Mouse (Mus musculus): ENCODE measurements around the gene Tsc1. TPM values are rescaled to one million over a fixed set of nuclear protein-coding genes. Genes with fewer than 3 reads are reported as not detected.

Gene Tsc1
- polyA plus RNA-seq, 1 experiment from 2014 or later: 40.3 TPM

- Histone ChIP-seq H3K36me3 (replicated peaks) (peaks cover 70% of the 10 kb centered on the region), H3K9me3 (no peaks in the 10 kb centered on the region), H3K4me1 (no peaks in the 10 kb centered on the region), H3K9ac (no peak overlapping the region), H3K27ac (no peak overlapping the region), H3K4me3 (no peak overlapping the region), H3K4me2 (no peak overlapping the region), H3K27me3 (replicated peaks) (no peaks in the 10 kb centered on the region)
- no peak for ATAC-seq (replicated peaks)
- 94% methylated on average over 8 of the region's 8 CpGs for WGBS
Measured at GRCm38 (mm10) chr2:28676005-28676404, 35.0 kb downstream of the Tsc1 start.

DNA sequence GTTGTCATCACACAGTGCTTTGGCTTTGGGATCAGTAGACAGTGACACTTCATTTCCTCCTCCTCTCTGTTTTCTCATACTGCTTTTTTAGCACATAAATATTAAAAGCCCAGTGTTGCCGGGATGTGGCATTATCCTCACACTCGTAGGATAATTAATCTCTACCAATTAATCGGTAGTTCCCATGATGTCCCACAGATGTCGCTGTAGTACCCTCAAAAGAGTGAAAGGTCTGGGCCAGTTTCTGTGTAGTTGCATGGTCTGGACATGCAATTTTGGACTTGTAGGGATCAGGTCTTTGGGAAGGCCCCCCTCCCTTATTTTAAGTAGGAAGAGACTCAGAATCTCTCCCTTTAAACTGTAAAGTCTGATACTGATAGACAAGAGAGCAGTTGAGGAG, 39.7 kb downstream of the Tsc1 start:
- no peak overlapping the region for H3K4me3 ChIP-seq
- H3K27me3 ChIP-seq (replicated peaks): no peaks in the 10 kb centered on the region
- H3K4me1 ChIP-seq: no peaks in the 10 kb centered on the region
- no peak for ATAC-seq (replicated peaks)
- H3K9ac ChIP-seq: no peak overlapping the region
- peaks cover 74% of the 10 kb centered on the region for H3K36me3 ChIP-seq (replicated peaks)
- no peak overlapping the region for H3K4me2 ChIP-seq
- H3K27ac ChIP-seq: no peak overlapping the region
- no peaks in the 10 kb centered on the region for H3K9me3 ChIP-seq
- 19% methylated on average over 4 of the region's 4 CpGs for WGBS

GRCm38 (mm10) chr2:28681718-28682117, 40.7 kb downstream of the Tsc1 start:
- no peaks in the 10 kb centered on the region for H3K27me3 ChIP-seq (replicated peaks)
- H3K27ac ChIP-seq: no peak overlapping the region
- no peaks in the 10 kb centered on the region for H3K4me1 ChIP-seq
- ATAC-seq (replicated peaks): no peak
- WGBS: 84% methylated on average over 4 of the region's 4 CpGs
- H3K4me3 ChIP-seq: no peak overlapping the region
- H3K36me3 ChIP-seq (replicated peaks): peaks cover 74% of the 10 kb centered on the region
- no peak overlapping the region for H3K9ac ChIP-seq
- no peaks in the 10 kb centered on the region for H3K9me3 ChIP-seq
- H3K4me2 ChIP-seq: no peak overlapping the region

DNA sequence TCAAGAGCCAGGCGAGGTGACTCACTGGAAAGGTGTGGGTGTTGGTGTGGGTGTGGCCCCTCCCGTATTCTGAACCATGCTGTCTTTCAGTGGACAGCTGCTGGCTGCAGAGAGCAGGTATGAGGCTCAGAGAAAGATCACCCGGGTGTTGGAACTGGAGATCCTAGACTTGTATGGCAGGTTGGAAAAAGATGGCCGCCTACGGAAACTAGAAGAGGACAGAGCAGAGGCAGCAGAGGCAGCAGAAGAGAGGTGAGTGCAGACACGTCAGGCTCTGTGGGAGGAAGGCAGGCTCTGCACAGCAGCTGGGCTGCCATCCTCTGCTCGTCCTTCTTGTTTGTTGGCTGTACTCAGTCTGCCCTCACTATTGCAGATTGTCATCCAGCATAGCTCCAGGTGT, 44.9 kb downstream of the Tsc1 start:
- H3K4me2 ChIP-seq: no peak overlapping the region
- WGBS: 91% methylated on average over 7 of the region's 7 CpGs
- H3K9ac ChIP-seq: no peak overlapping the region
- no peak overlapping the region for H3K27ac ChIP-seq
- no peaks in the 10 kb centered on the region for H3K27me3 ChIP-seq (replicated peaks)
- no peaks in the 10 kb centered on the region for H3K9me3 ChIP-seq
- H3K4me3 ChIP-seq: no peak overlapping the region
- ATAC-seq (replicated peaks): no peak
- no peaks in the 10 kb centered on the region for H3K4me1 ChIP-seq
- H3K36me3 ChIP-seq (replicated peaks): peaks cover 51% of the 10 kb centered on the region

- Histone ChIP-seq H3K4me3 (no peak overlapping the region), H3K9ac (no peak overlapping the region), H3K27me3 (replicated peaks) (no peaks in the 10 kb centered on the region), H3K4me1 (no peaks in the 10 kb centered on the region), H3K9me3 (no peaks in the 10 kb centered on the region), H3K36me3 (replicated peaks) (peaks cover 38% of the 10 kb centered on the region), H3K4me2 (no peak overlapping the region), H3K27ac (no peak overlapping the region)
- no peak for ATAC-seq (replicated peaks)
- WGBS: 42% methylated on average over 3 of the region's 3 CpGs
Measured at GRCm38 (mm10) chr2:28688431-28688830, 47.4 kb downstream of the Tsc1 start.

DNA sequence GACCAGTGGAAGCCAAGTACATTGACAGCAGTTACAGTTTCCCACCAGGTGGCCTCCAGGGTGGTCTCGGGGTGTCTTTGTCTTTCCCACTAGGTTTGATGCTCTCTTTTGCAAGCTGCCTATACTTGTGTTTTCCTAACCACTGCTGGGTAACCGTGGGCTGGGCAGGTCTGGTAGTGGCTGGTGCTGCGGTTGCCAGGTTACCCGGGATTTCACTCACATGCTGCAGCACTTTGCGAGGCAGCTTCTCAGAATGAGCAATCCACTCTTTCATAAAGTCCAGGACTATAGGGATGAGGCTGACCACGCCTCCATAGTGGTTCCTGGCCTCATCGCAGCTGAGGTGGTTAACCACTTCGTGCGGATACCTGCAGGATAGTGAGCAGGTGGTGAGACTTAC, 51.7 kb downstream of the Tsc1 start:
- WGBS: 71% methylated on average over 9 of the region's 9 CpGs

GRCm38 (mm10) chr2:28698566-28698965, 57.5 kb downstream of the Tsc1 start:
- H3K4me1 ChIP-seq: peaks cover 24% of the 10 kb centered on the region
- 69% methylated on average over 5 of the region's 5 CpGs for WGBS
- 0 out of 2 replicates have a peak, but pooled peaks cover 3% of the 10 kb centered on the region for H3K27me3 ChIP-seq (replicated peaks)
- H3K36me3 ChIP-seq (replicated peaks): no peaks in the 10 kb centered on the region
- no peak overlapping the region for H3K4me2 ChIP-seq
- no peak overlapping the region for H3K9ac ChIP-seq
- H3K9me3 ChIP-seq: no peaks in the 10 kb centered on the region
- H3K27ac ChIP-seq: no peak overlapping the region; the same call in 1 of the 2 replicates
- ATAC-seq (replicated peaks): no peak
- no peak overlapping the region for H3K4me3 ChIP-seq

More for the DNA sequence above, 51.7 kb downstream of the Tsc1 start:
- H3K27ac ChIP-seq: no peak overlapping the region
- ATAC-seq (replicated peaks): no peak
- H3K4me2 ChIP-seq: no peak overlapping the region
- no peaks in the 10 kb centered on the region for H3K27me3 ChIP-seq (replicated peaks)
- no peak overlapping the region for H3K4me3 ChIP-seq
- no peaks in the 10 kb centered on the region for H3K9me3 ChIP-seq
- H3K36me3 ChIP-seq (replicated peaks): no peaks in the 10 kb centered on the region; the same call in 1 of the 2 replicates
- no peak overlapping the region for H3K9ac ChIP-seq
- no peaks in the 10 kb centered on the region for H3K4me1 ChIP-seq

- Histone ChIP-seq H3K4me2 (peak within 1 kb of the TSS; percentile 86), H3K36me3 (replicated peaks) (no peaks in the 10 kb centered on the region), H3K9ac (peak within 1 kb of the TSS; percentile 71), H3K27ac (peak within 1 kb of the TSS; percentile 65), H3K4me3 (peak within 1 kb of the TSS; percentile 56), H3K27me3 (replicated peaks) (0 out of 2 replicates have a peak, but pooled peaks cover 3% of the 10 kb centered on the region), H3K9me3 (no peaks in the 10 kb centered on the region), H3K4me1 (peaks cover 24% of the 10 kb centered on the region)
- peak; percentile 88 for ATAC-seq (replicated peaks)
- 2% methylated on average over 53 of the region's 53 CpGs for WGBS
Measured at GRCm38 (mm10) chr2:28699361-28700335, 58.6 kb downstream of the Tsc1 start, which contains the start of the genes Spaca9 and Ak8. Gene Spaca9, minus strand, starts transcription at chr2:28699727. Gene Ak8, plus strand, starts transcription at chr2:28700164.

DNA sequence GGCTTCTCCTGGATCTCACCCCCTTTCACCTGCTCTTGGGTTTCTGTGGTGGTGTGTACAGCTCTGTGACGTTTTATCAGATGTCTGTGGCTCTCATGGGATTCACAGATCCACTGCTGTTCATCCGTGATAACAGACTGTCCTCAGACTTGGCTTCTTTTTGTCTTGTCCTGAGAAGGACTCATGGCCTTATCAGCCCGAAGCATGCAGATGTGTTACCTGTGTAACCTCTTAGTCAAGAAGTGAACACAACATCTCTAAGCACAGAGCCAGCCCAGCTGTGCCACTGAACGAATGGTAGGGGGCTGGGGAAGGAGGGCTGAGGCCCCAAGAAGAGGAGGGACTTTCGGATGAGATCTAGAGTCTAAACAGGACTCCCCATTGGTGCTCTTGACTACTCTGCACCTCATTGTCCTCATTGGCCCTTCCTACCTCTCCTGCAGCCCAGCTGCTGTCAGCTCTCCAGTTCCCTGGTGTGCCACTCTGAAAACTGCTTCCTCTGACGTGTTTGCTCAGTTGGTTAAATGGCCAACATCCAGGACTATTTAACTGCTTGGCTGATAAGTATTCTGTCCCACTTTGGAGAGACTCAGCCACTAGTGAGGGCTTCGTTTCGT, 60.7 kb downstream of the Tsc1 start:
- Histone ChIP-seq H3K27ac (no peak overlapping the region), H3K9me3 (no peaks in the 10 kb centered on the region), H3K36me3 (replicated peaks) (no peaks in the 10 kb centered on the region), H3K4me3 (no peak overlapping the region), H3K4me2 (no peak overlapping the region), H3K9ac (no peak overlapping the region), H3K27me3 (replicated peaks) (0 out of 2 replicates have a peak, but pooled peaks cover 3% of the 10 kb centered on the region), H3K4me1 (peaks cover 33% of the 10 kb centered on the region)
- no peak for ATAC-seq (replicated peaks)
- WGBS: 71% methylated on average over 8 of the region's 8 CpGs

- no peaks in the 10 kb centered on the region for H3K9me3 ChIP-seq
- H3K4me2 ChIP-seq: no peak overlapping the region
- no peak for ATAC-seq (replicated peaks)
- H3K4me3 ChIP-seq: no peak overlapping the region
- 68% methylated on average over 8 of the region's 8 CpGs for WGBS
- no peak overlapping the region for H3K9ac ChIP-seq
- H3K27me3 ChIP-seq (replicated peaks): 0 out of 2 replicates have a peak, but pooled peaks cover under 1% of the 10 kb centered on the region
- 0 out of 2 replicates have a peak overlapping the region, but pooled peaks have one; percentile 45 for H3K27ac ChIP-seq
- peaks cover 17% of the 10 kb centered on the region for H3K4me1 ChIP-seq
- no peaks in the 10 kb centered on the region for H3K36me3 ChIP-seq (replicated peaks)
Measured at GRCm38 (mm10) chr2:28706106-28706636, 65.1 kb downstream of the Tsc1 start.

GRCm38 (mm10) chr2:28706787-28707186, 65.8 kb downstream of the Tsc1 start:
- H3K27ac ChIP-seq: peak overlapping the region; percentile 31; the same call in 1 of the 2 replicates
- H3K27me3 ChIP-seq (replicated peaks): no peaks in the 10 kb centered on the region
- WGBS: 67% methylated on average over 6 of the region's 6 CpGs
- H3K4me1 ChIP-seq: peaks cover 17% of the 10 kb centered on the region
- ATAC-seq (replicated peaks): no peak
- H3K9me3 ChIP-seq: no peaks in the 10 kb centered on the region
- H3K36me3 ChIP-seq (replicated peaks): no peaks in the 10 kb centered on the region
- H3K9ac ChIP-seq: no peak overlapping the region
- H3K4me3 ChIP-seq: no peak overlapping the region
- H3K4me2 ChIP-seq: no peak overlapping the region

GRCm38 (mm10) chr2:28713036-28713435, 72.0 kb downstream of the Tsc1 start:
- Histone ChIP-seq H3K4me3 (no peak overlapping the region), H3K36me3 (replicated peaks) (no peaks in the 10 kb centered on the region), H3K27ac (no peak overlapping the region), H3K9me3 (no peaks in the 10 kb centered on the region), H3K4me2 (no peak overlapping the region), H3K27me3 (replicated peaks) (no peaks in the 10 kb centered on the region), H3K4me1 (no peaks in the 10 kb centered on the region), H3K9ac (no peak overlapping the region)
- WGBS: 83% methylated on average over 8 of the region's 8 CpGs
- ATAC-seq (replicated peaks): no peak

Measured in midbrain, embryonic 15.5 days (tissue).